14 mouse cellular contexts compared by ENCODE assay signal in genomic region chr11:95072804-95073203, GRCm38 (mm10). TPM values are rescaled to one million over a fixed set of nuclear protein-coding genes. Genes with fewer than 3 reads are reported as not detected.
DNase-seq lines count a peak whose midpoint lies in the region; ATAC-seq and TF ChIP-seq lines count a peak whose summit lies in the region.
"Had no signal": no experiment of that assay in that cellular context is flagged by ENCODE, and none has a peak within 500 bp of the region (broad histone marks: within the 10 kb centered on the region; RNA-seq: fewer than 3 reads in every experiment).

No protein-coding gene starts in this region.

- DNase-seq in kidney, adult 18-20 months: peak; percentile 57
- DNase-seq in cerebellum, adult 18-20 months: peak; percentile 79 to 87
- DNase-seq in kidney, adult 9 months: peak; percentile 65
- DNase-seq in layer of hippocampus, postnatal 25 days (ENCODE audit: extremely low spot score in 1 of 2, low spot score in 1 of 2): no peak
- DNase-seq: adrenal gland, adult 8-10 months; layer of hippocampus, adult 9-11 months; liver, embryonic 13.5 days; thymus, adult 2 months had no signal

- no peak for TF ChIP-seq POLR2A in small intestine, adult 2 months (IDR thresholded peaks at IDR 0.05; ENCODE audit: low read depth, low read length)

- no peak overlapping the region for H3K4me2 ChIP-seq in kidney, embryonic 15.5 days
- H3K4me2 ChIP-seq in hindbrain, embryonic 16.5 days (ENCODE audit: low read length): no peak overlapping the region
- H3K4me2 ChIP-seq: forebrain, embryonic 12.5 days; liver, embryonic 13.5 days had no signal

- no peak for TF ChIP-seq CTCF in small intestine, adult 2 months (IDR thresholded peaks at IDR 0.05; ENCODE audit: extremely low read depth, insufficient read length, insufficient replicate concordance, low read depth, low read length)

- H3K9ac ChIP-seq in kidney, embryonic 15.5 days: no peak overlapping the region
- no peak overlapping the region for H3K9ac ChIP-seq in hindbrain, embryonic 16.5 days (ENCODE audit: low read depth, low read length)
- H3K9ac ChIP-seq: forebrain, embryonic 12.5 days; liver, embryonic 13.5 days had no signal

- no peaks in the 10 kb centered on the region for H3K9me3 ChIP-seq in kidney, embryonic 15.5 days (replicated peaks)
- no peaks in the 10 kb centered on the region for H3K9me3 ChIP-seq in hindbrain, embryonic 16.5 days (ENCODE audit: control insufficient read depth, low read length)
- H3K9me3 ChIP-seq: forebrain, embryonic 12.5 days; liver, embryonic 13.5 days had no signal

- ATAC-seq in kidney, embryonic 15.5 days (replicated peaks; ENCODE audit: low FRiP score): no peak
- ATAC-seq in hindbrain, embryonic 16.5 days: no peak

- H3K4me1 ChIP-seq in kidney, embryonic 15.5 days: peaks cover 76% of the 10 kb centered on the region
- peaks cover 38% of the 10 kb centered on the region for H3K4me1 ChIP-seq in small intestine, adult 2 months (ENCODE audit: control insufficient read depth, insufficient read depth, insufficient read length, low read length)
- H3K4me1 ChIP-seq in hindbrain, embryonic 16.5 days (ENCODE audit: control insufficient read depth, insufficient read depth, low read depth, low read length): peaks cover 10% of the 10 kb centered on the region

- WGBS in kidney, embryonic 15.5 days: 67% methylated on average over 5 of the region's 5 CpGs
- whole genome bisulfite sequencing in small intestine, adult 2 months: 17% methylated on average over 5 of the region's 5 CpGs
- 64% methylated on average over 5 of the region's 5 CpGs for WGBS in hindbrain, embryonic 16.5 days

- H3K36me3 ChIP-seq in kidney, embryonic 15.5 days: no peaks in the 10 kb centered on the region
- peaks cover 9% of the 10 kb centered on the region for H3K36me3 ChIP-seq in small intestine, adult 2 months (ENCODE audit: control insufficient read depth, insufficient read depth, low read length)
- H3K36me3 ChIP-seq in hindbrain, embryonic 16.5 days (ENCODE audit: control insufficient read depth, insufficient read depth, low read length): no peaks in the 10 kb centered on the region
- H3K36me3 ChIP-seq: forebrain, embryonic 12.5 days; liver, embryonic 13.5 days had no signal

- peaks cover 24% of the 10 kb centered on the region for H3K27me3 ChIP-seq in kidney, embryonic 15.5 days
- H3K27me3 ChIP-seq in small intestine, adult 2 months (ENCODE audit: control insufficient read depth, insufficient read depth, low read length): no peaks in the 10 kb centered on the region
- H3K27me3 ChIP-seq in hindbrain, embryonic 16.5 days (replicated peaks; ENCODE audit: control insufficient read depth, insufficient read depth, low read length): peaks cover 2% of the 10 kb centered on the region; the same call in 1 of the 2 replicates

- H3K4me3 ChIP-seq in kidney, embryonic 15.5 days (replicated peaks): no peak overlapping the region
- H3K4me3 ChIP-seq in small intestine, adult 2 months (ENCODE audit: low read depth, low read length): no peak overlapping the region
- H3K4me3 ChIP-seq in hindbrain, embryonic 16.5 days (ENCODE audit: low read length): no peak overlapping the region
- H3K4me3 ChIP-seq: forebrain, embryonic 12.5 days; heart, adult 2 months; liver, embryonic 13.5 days had no signal

- no peak overlapping the region for H3K27ac ChIP-seq in kidney, embryonic 15.5 days
- 0 out of 2 replicates have a peak overlapping the region, but pooled peaks have one; percentile 7 for H3K27ac ChIP-seq in small intestine, adult 2 months (ENCODE audit: insufficient read depth, low read depth, low read length)
- H3K27ac ChIP-seq in hindbrain, embryonic 16.5 days (ENCODE audit: low read depth, low read length): no peak overlapping the region
- H3K27ac ChIP-seq: forebrain, embryonic 12.5 days; heart, adult 2 months; liver, embryonic 13.5 days had no signal

RNA-seq across cellular contexts. Expression of gene Itga3, which starts 3.8 kb away (rescaled TPM):
- polyA plus RNA-seq in kidney, embryonic 15.5 days (2015; fragmentation: Nextera tagmentation; extraction: Ambion mirVana): 21.0 and 22.9 TPM in 2 replicates
- 91.0 and 156 TPM in 2 replicates for polyA plus RNA-seq in small intestine, adult 2 months (2012; rRNA removed)
- 16.7 and 19.3 TPM in 2 replicates for polyA plus RNA-seq in hindbrain, embryonic 16.5 days (2015; fragmentation: Nextera tagmentation; extraction: Ambion mirVana)
- total RNA-seq in layer of hippocampus, postnatal 25 days (2021): 10 to 100 TPM; 11.7 to 15.6 TPM
- total RNA-seq: MEL had no signal

RNA-seq across cellular contexts. Expression of gene Pdk2, which starts 31.6 kb away (rescaled TPM):
- 49.4 and 56.2 TPM in 2 replicates for polyA plus RNA-seq in kidney, embryonic 15.5 days (2015; fragmentation: Nextera tagmentation; extraction: Ambion mirVana)
- 67.7 and 167 TPM in 2 replicates for polyA plus RNA-seq in small intestine, adult 2 months (2012; rRNA removed)
- polyA plus RNA-seq in hindbrain, embryonic 16.5 days (2015; fragmentation: Nextera tagmentation; extraction: Ambion mirVana): 34.6 and 42.1 TPM in 2 replicates
- 100 to 1,000 TPM; 114 to 118 TPM for total RNA-seq in layer of hippocampus, postnatal 25 days (2021)

RNA-seq across cellular contexts. Expression of gene Dlx3, which starts 47.1 kb away (rescaled TPM):
- 0.78 and 2.5 TPM in 2 replicates for polyA plus RNA-seq in kidney, embryonic 15.5 days (2015; fragmentation: Nextera tagmentation; extraction: Ambion mirVana)
- 0.13 and 0.33 TPM in 2 replicates for polyA plus RNA-seq in small intestine, adult 2 months (2012; rRNA removed)
- 0.19 and 0.32 TPM in 2 replicates for polyA plus RNA-seq in hindbrain, embryonic 16.5 days (2015; fragmentation: Nextera tagmentation; extraction: Ambion mirVana)
- total RNA-seq in layer of hippocampus, postnatal 25 days (2021): not detected
- total RNA-seq: adrenal gland, adult 8-10 months; heart, adult 2 months; MEL had no signal
- polyA plus RNA-seq: heart, adult 2 months had no signal

Comparison
In these comparisons a context has a peak if more than half of its experiments do, and no peak if none do; other contexts are left out.
1. DNase-seq: peak in kidney, adult 18-20 months (single experiment), cerebellum, adult 18-20 months (2 of 2) and kidney, adult 9 months (single experiment); none in layer of hippocampus, postnatal 25 days (0 of 2).